Mouse (Mus musculus) erythroblast, embryonic 14.5 days (primary cell): ENCODE measurements around the gene Cnpy4.

Experiments
- GATA1 ChIP-seq: IDR thresholded peaks from 2 replicates; pipeline ENCODE4 v1.6.1; 2012; ENCODE audit warnings: low read length, inconsistent platforms, mixed read lengths
- TAL1 ChIP-seq: IDR thresholded peaks from 3 replicates; pipeline ENCODE4 v1.6.1; 2012; ENCODE audit warnings: low read length, inconsistent platforms, mixed read lengths

DNA sequence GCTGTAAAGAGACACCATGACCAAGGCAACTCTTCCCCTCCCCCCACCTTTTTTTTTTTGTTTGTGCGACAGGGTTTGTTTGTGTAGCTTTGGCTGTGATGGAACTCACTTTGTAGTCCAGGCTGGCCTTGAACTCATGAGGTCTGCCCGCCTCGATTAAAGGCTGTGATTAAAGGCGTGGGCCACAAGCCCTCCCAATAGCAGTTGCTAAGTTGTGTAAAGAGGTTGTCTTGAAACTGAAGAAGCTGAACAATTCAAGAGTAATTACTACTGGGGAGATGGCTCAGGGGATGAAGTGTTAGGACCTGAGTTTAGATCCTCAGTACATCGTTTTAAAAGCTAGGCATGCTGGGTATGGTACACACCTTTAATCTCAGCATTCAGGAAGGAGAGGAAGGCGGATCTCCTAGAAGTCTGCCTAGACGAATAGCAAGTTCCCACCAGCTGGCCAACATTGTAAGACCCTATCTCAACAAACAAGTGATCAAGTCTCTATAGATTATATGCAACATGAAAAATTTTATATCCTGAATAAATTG is 27.0 kb upstream of the Cnpy4 start:
- TF ChIP-seq TAL1 (no peak), GATA1 (no peak)
